Mouse (Mus musculus) CD4-positive, CD25-positive, alpha-beta regulatory T cell, adult 4 months (primary cell): Measurements from ENCODE around the gene Wapl. TPM values are rescaled to one million over a fixed set of nuclear protein-coding genes. Genes with fewer than 3 reads are reported as not detected.

Experiments used
- ATAC-seq: one replicate; pipeline ENCODE4 v1.8.0; 2017
- polyA plus RNA-seq, 2 experiments: library from polyadenylated mRNA; unstranded; fragments of 100-300 nt; shearing (Covaris generic); gene quantifications; one replicate each; pipeline ENCODE4 v1.2.1; 2017

Wapl gene
- polyA plus RNA-seq, 2 experiments from 2014 or later, result 49.1 to 49.9 TPM

- no peak for ATAC-seq
Measured at GRCm38 (mm10) chr14:34697376-34697775, 23.6 kb downstream of the Wapl start.

- no peak for ATAC-seq
Measured at GRCm38 (mm10) chr14:34710209-34710608, 36.5 kb downstream of the Wapl start.

GRCm38 (mm10) chr14:34712027-34712426 lies 38.3 kb downstream of the Wapl start:
- ATAC-seq, result no peak

GRCm38 (mm10) chr14:34712857-34713256 lies 39.1 kb downstream of the Wapl start:
- no peak for ATAC-seq

- no peak for ATAC-seq
Measured at GRCm38 (mm10) chr14:34718150-34718549, 44.4 kb downstream of the Wapl start.

- no peak for ATAC-seq
Measured at GRCm38 (mm10) chr14:34727709-34728108, 54.0 kb downstream of the Wapl start.

- no peak for ATAC-seq
Measured at GRCm38 (mm10) chr14:34735405-34735804, 61.7 kb downstream of the Wapl start.

GRCm38 (mm10) chr14:34745401-34745800 lies 71.7 kb downstream of the Wapl start:
- no peak for ATAC-seq

- ATAC-seq, result no peak
Measured at GRCm38 (mm10) chr14:34755731-34756130, 82.0 kb downstream of the Wapl start.

- no peak for ATAC-seq
Measured at GRCm38 (mm10) chr14:34759938-34760337, 86.2 kb downstream of the Wapl start.

- ATAC-seq, result no peak
Measured at GRCm38 (mm10) chr14:34761082-34761959, 87.6 kb downstream of the Wapl start.

- ATAC-seq, result no peak
Measured at GRCm38 (mm10) chr14:34762682-34763081, 89.0 kb downstream of the Wapl start.

- ATAC-seq, result no peak
Measured at GRCm38 (mm10) chr14:34763771-34764539, 90.2 kb downstream of the Wapl start.

GRCm38 (mm10) chr14:34764908-34765307 lies 91.2 kb downstream of the Wapl start:
- no peak for ATAC-seq

- ATAC-seq, result no peak
Measured at GRCm38 (mm10) chr14:34765380-34765779, 91.7 kb downstream of the Wapl start.

- ATAC-seq, result no peak
Measured at GRCm38 (mm10) chr14:34766181-34766580, 92.5 kb downstream of the Wapl start.

GRCm38 (mm10) chr14:34768373-34768772 lies 94.6 kb downstream of the Wapl start:
- ATAC-seq, result peak; percentile 56

- peak; percentile 71 for ATAC-seq
Measured at GRCm38 (mm10) chr14:34769021-34769566, 95.4 kb downstream of the Wapl start.

- peak; percentile 5 for ATAC-seq
Measured at GRCm38 (mm10) chr14:34769567-34770158, 95.9 kb downstream of the Wapl start.

- ATAC-seq, result no peak
Measured at GRCm38 (mm10) chr14:34770467-34770866, 96.7 kb downstream of the Wapl start.

GRCm38 (mm10) chr14:34771601-34772000 lies 97.9 kb downstream of the Wapl start:
- no peak for ATAC-seq

GRCm38 (mm10) chr14:34772132-34772531 lies 98.4 kb downstream of the Wapl start:
- ATAC-seq, result peak; percentile 53

- ATAC-seq, result no peak
Measured at GRCm38 (mm10) chr14:34773681-34774080, 100.0 kb downstream of the Wapl start.
